Mouse (Mus musculus): ENCODE results near the gene Socs2. TPM values are rescaled to one million over a fixed set of nuclear protein-coding genes. Genes with fewer than 3 reads are reported as not detected.

Socs2 gene
- polyA plus RNA-seq, 1 experiment = 2.5 TPM

DNA sequence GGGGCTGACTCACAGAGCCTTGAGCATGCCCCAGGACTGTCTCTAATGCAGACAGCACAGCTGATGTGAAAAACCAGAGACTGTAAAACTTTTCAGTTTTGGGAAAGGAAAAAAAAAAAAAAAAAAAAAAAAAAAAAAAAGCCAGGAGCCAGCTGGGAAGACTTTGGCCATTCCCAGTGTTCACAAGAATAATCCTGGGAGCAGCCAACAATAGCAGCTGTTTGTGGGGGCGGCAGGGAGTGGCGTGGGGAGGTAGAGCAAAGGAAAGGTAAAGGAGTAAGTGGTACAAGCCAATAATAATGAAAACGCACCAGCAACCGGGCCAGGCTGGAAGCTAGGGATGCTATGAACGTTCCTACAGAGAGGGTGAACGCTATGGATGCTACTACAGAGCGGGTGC is 60.3 kb downstream of the Socs2 start:
- Histone ChIP-seq H3K27ac (replicated peaks; ENCODE audit: low read depth, low read length) (no peak overlapping the region; the same call in 1 of the 2 replicates), H3K4me1 (ENCODE audit: control insufficient read depth, insufficient read depth, insufficient read length, low read length) (no peaks in the 10 kb centered on the region), H3K4me3 (ENCODE audit: insufficient read depth, low read depth, low read length) (no peak overlapping the region)

DNA sequence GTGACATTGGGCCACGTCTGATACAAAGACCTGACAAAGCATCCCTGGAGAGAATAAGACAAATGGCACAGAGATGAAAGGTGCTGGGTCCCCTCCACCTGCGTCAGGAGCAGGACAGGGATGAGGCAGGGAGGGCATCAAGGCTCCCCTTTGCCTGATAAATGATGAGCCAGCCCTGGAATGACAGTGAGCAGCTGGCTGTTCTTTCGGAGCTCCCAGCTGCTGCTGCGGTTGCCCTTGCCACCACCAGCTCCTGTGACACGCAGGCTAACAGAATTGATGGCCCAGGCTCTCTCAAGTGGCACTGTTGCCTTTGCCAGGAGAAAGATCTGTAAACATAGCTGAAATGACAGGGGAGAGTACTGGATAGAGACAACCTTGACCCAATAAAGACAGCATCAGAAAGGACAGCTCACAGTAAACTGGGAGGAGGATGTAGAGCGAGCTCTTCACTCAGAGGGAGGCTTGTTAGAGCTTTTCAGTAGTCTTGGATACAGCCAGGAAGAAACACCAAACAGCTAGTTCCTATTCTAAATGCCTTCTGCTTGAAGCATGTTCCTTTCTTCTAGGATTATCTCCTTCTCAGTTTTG is 61.2 kb downstream of the Socs2 start:
- Histone ChIP-seq H3K27ac (replicated peaks; ENCODE audit: low read depth, low read length) (no peak overlapping the region), H3K4me3 (ENCODE audit: insufficient read depth, low read depth, low read length) (no peak overlapping the region), H3K4me1 (ENCODE audit: control insufficient read depth, insufficient read depth, insufficient read length, low read length) (no peaks in the 10 kb centered on the region)

DNA sequence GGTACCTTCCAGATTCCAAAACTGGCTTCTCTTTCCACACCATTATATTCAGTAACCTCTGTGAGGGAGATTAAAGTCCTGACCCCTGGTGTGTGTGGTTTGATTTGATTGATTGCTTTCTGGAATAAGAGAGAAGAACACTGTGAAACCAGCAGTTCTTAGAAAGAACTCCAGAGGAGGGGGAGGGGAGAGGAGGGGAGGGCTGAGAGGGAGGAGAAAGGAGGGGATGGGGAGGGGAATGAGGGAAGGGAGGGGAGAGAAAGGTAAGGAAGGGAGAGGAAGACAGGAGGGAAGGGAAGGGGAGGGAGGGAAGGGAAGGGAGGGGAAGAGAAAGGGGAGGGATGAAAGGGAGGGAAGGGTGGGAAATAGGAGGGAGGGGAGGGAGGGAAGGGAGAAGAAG is 62.3 kb downstream of the Socs2 start:
- H3K4me3 ChIP-seq (ENCODE audit: insufficient read depth, low read depth, low read length) = no peak overlapping the region
- H3K4me1 ChIP-seq (ENCODE audit: control insufficient read depth, insufficient read depth, insufficient read length, low read length) = no peaks in the 10 kb centered on the region

DNA sequence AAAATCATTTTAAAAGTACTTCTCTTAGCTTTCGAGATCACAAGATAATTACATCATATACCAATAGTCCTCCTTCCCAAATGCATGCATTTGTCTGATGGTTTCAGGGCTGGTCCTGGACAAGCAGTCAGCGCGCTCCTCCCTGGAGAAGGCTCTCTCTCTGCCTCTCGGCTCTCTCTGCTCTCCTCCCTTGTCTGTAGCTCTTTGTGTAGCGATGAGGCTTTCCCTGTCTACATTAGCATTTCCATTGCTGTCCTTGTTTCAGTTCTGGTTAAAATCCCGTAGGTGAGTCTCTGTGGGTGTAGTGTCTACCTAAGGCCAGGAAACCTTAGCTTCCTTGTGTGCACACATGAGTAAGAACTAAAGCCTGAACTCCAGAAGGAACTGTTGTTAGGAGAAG is 62.9 kb downstream of the Socs2 start:
- H3K4me1 ChIP-seq (ENCODE audit: control insufficient read depth, insufficient read depth, insufficient read length, low read length) = no peaks in the 10 kb centered on the region
- no peak overlapping the region for H3K4me3 ChIP-seq (ENCODE audit: insufficient read depth, low read depth, low read length)
- no peak overlapping the region for H3K27ac ChIP-seq (replicated peaks; ENCODE audit: low read depth, low read length)

More for the DNA sequence above, 62.3 kb downstream of the Socs2 start:
- H3K27ac ChIP-seq (replicated peaks; ENCODE audit: low read depth, low read length) = no peak overlapping the region

DNA sequence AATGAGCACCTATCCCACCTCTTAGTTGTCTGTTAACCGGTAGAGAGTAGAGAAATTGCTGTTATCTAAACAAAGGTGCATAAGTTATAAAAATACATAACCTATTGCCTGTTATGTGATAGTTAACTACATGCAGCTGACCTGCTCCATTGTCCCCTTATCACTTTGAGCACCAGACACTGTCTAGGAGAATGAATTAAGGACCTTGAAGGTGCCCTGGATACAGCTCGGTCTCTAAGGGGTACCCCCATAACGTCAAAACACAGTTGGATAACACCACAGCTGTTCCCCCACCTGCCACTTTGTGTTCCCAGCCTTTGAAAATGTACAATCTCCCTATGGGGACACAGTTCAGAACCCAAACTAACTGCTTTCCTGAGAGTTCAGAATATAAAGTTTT is 68.5 kb downstream of the Socs2 start:
- H3K4me3 ChIP-seq (ENCODE audit: insufficient read depth, low read depth, low read length) = no peak overlapping the region
- no peak overlapping the region for H3K27ac ChIP-seq (replicated peaks; ENCODE audit: low read depth, low read length)
- no peaks in the 10 kb centered on the region for H3K4me1 ChIP-seq (ENCODE audit: control insufficient read depth, insufficient read depth, insufficient read length, low read length)

DNA sequence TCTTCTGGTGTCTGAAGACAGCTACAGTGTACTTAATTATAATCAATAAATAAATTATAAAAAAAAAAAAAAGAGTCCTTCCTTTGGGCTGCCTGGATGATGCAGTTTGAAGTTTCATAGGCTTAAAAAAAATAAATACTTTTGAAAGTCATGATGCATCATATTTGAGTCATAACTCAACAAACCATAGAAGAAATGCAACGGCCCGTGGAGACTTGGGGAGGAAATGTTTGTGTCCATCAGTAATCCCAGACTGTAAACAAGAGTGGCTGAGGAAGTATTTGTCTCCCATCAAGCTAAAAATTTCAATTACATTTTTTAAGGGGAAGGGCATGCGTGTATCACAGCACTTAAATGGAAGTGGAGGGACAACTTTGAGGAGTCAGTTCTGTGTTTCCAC is 69.2 kb downstream of the Socs2 start:
- Histone ChIP-seq H3K4me3 (ENCODE audit: insufficient read depth, low read depth, low read length) (no peak overlapping the region), H3K27ac (replicated peaks; ENCODE audit: low read depth, low read length) (no peak overlapping the region), H3K4me1 (ENCODE audit: control insufficient read depth, insufficient read depth, insufficient read length, low read length) (no peaks in the 10 kb centered on the region)

DNA sequence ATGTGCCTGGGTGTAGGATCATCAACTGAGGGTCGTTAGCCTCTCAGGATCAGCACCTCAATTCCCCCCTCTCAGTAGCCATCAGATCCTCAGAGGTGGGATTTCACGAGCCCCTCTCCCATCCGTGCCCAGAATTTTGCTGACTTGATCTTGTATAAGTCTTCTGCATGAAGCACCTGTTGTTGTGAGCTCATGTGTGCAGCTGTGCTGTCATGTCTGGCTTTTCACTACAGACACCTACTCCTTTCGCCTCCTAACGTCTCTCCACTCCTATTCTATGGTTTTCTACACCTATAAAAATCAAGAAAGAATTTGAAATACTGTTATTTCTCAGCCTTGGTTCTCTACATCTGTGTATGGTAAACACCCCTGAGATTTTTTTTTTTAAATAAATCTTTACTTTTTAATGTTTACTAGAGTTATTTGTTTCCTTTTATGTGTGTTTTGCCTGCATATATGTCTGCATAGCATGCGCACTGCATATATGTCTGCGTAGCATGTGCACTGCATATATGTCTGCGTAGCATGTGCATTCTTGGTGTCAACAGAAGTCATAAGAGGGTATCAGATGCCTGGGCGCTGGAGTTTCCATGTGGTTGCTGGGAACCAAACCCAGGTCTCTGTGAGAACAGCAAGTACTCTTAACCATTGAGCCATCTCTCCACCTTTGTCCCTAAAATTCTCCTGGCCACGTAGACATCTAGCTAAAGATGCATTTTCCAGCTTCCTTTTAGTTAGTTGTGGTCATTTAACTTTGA is 74.0 kb downstream of the Socs2 start:
- Histone ChIP-seq H3K4me3 (ENCODE audit: insufficient read depth, low read depth, low read length) (no peak overlapping the region), H3K4me1 (ENCODE audit: control insufficient read depth, insufficient read depth, insufficient read length, low read length) (no peaks in the 10 kb centered on the region), H3K27ac (replicated peaks; ENCODE audit: low read depth, low read length) (no peak overlapping the region)

DNA sequence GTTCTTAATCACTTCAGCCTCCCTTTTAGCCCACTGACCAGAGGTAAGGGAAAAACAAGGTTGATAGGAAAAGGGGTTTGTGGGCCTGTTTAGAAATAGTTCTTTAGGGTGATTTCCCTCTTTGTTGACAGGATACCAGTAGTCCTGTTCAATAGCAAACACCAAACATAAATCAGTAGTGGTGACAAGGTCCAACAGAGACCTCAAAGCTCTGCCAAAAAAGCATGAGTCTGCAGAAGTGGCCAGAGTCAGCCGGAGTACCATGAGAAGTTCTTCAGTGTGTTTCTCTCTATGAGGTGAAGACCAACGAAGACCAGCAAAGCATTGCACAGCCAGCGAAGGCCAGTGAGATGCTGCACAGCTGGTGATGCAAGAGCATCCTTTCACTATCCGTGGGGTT is 76.3 kb downstream of the Socs2 start:
- Histone ChIP-seq H3K27ac (replicated peaks; ENCODE audit: low read depth, low read length) (no peak overlapping the region), H3K4me3 (ENCODE audit: insufficient read depth, low read depth, low read length) (no peak overlapping the region), H3K4me1 (ENCODE audit: control insufficient read depth, insufficient read depth, insufficient read length, low read length) (peaks cover 5% of the 10 kb centered on the region; the same call in 1 of the 2 replicates)

DNA sequence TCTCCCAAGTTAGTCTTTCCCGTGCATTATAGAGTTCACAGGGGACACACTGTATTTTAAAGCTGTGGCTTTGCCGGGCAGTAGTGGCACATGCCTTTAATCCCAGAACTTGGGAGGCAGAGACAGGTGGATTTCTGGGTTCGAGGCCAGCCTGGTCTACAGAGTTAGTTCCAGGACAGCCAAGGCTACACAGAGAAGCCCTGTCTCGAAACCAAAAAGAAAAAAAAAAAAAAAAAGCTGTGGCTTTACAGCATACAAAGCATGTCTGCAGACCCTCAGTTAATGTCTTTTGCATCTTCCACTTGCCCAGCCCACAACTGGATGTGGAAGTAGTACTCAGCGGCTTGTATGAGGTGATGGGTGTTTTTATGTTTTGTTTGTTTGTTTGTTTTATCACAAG is 79.4 kb downstream of the Socs2 start:
- peaks cover 6% of the 10 kb centered on the region; the same call in 1 of the 2 replicates for H3K4me1 ChIP-seq (ENCODE audit: control insufficient read depth, insufficient read depth, insufficient read length, low read length)
- H3K4me3 ChIP-seq (ENCODE audit: insufficient read depth, low read depth, low read length) = no peak overlapping the region
- 0 out of 2 replicates have a peak overlapping the region, but pooled peaks have one; percentile 11 for H3K27ac ChIP-seq (replicated peaks; ENCODE audit: low read depth, low read length)

DNA sequence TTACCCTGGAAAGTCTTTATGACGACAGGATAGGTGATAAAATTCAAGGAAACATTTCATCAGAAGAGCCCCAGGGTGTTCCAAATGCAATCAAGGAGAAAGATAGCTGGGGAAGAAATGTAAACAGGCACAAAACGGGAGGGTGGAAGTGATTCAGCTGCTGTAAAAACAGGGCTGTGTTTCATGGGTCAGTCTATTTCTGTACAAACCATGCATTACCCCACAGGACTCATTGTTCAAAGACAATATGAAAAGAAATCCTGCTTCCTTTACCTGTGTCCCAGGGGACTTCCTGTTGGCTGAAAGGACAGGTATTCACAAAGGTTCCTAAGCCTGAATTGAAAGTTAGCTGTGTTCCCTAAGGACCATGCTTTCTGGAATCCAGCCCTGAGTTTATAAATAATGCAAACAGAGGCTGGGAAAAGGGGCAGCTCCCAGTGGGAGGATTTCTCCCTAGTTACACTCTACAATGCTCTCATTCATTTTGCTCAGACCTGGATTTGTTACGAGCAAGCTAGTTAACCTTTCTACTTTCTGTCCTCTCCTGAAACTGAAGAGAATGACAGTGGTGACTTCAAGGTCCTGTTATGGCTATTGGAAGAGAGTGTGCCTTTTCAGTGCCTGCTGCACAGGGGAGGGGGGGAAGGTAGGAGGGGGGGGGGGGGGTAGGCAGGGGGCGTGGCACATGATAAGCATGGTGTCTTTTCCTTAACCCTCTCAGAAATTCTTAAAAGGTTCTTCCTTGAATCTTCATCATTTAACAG is 80.0 kb downstream of the Socs2 start:
- peaks cover 6% of the 10 kb centered on the region; the same call in 1 of the 2 replicates for H3K4me1 ChIP-seq (ENCODE audit: control insufficient read depth, insufficient read depth, insufficient read length, low read length)
- peak overlapping the region; percentile 86 for H3K27ac ChIP-seq (replicated peaks; ENCODE audit: low read depth, low read length)
- no peak overlapping the region for H3K4me3 ChIP-seq (ENCODE audit: insufficient read depth, low read depth, low read length)

Other genes with a start within 250 kb of the Socs2 start
- 6.2 and 6.5 TPM in 2 replicates for gene Cradd, start 93.0 kb downstream of the Socs2 start, polyA plus RNA-seq (2012; ENCODE audit: insufficient read depth, insufficient read length, missing spikeins)
- gene Mrpl42, start 84.8 kb upstream of the Socs2 start, polyA plus RNA-seq (2012; ENCODE audit: insufficient read depth, insufficient read length, missing spikeins) = 749 and 770 TPM in 2 replicates
- gene Ube2n, start 98.0 kb upstream of the Socs2 start, polyA plus RNA-seq (2012; ENCODE audit: insufficient read depth, insufficient read length, missing spikeins) = 99.2 and 117 TPM in 2 replicates
- 168 and 234 TPM in 2 replicates for gene Nudt4, start 147.0 kb upstream of the Socs2 start, polyA plus RNA-seq (2012; ENCODE audit: insufficient read depth, insufficient read length, missing spikeins)

Data from brown adipose tissue, adult 24 weeks (tissue).